Mouse (Mus musculus) gastrocnemius, postnatal 10 days (tissue): ENCODE data around the gene Litaf. TPM values are rescaled to one million over a fixed set of nuclear protein-coding genes. Genes with fewer than 3 reads are reported as not detected.

ENCODE experiments used
- DNase-seq: peaks from one replicate; pipeline ENCODE4 v3.0.0; 2021; ENCODE audit warnings: mixed read lengths
- long read RNA-seq, 2 experiments: library from polyadenylated mRNA; stranded (forward); transcript quantifications; one replicate each; pipeline ENCODE4 v2.0.0; 2021
- total RNA-seq, 2 experiments: library from RNA; stranded (reverse); gene quantifications; 2 replicates each; pipeline ENCODE4 v1.2.3; 2021

Litaf gene
- total RNA-seq, result 10 to 100 TPM; 25.5 to 25.7 TPM
- long read RNA-seq, experiment 1, transcript Litaf-201 (4 exons, 2,235 nt), result major isoform, 35 of 42 reads
- long read RNA-seq, experiment 1, partial matches to known transcripts, result 3 of 42 reads
- long read RNA-seq, experiment 1, other reads (novel, unspliced or antisense), result 4 of 42 reads
- long read RNA-seq, experiment 2, transcript Litaf-201 (4 exons, 2,235 nt), result major isoform, 21 of 23 reads
- long read RNA-seq, experiment 2, partial matches to known transcripts, result 2 of 23 reads
- long read RNA-seq, experiment 2, other reads (novel, unspliced or antisense), result 0 of 23 reads

DNA sequence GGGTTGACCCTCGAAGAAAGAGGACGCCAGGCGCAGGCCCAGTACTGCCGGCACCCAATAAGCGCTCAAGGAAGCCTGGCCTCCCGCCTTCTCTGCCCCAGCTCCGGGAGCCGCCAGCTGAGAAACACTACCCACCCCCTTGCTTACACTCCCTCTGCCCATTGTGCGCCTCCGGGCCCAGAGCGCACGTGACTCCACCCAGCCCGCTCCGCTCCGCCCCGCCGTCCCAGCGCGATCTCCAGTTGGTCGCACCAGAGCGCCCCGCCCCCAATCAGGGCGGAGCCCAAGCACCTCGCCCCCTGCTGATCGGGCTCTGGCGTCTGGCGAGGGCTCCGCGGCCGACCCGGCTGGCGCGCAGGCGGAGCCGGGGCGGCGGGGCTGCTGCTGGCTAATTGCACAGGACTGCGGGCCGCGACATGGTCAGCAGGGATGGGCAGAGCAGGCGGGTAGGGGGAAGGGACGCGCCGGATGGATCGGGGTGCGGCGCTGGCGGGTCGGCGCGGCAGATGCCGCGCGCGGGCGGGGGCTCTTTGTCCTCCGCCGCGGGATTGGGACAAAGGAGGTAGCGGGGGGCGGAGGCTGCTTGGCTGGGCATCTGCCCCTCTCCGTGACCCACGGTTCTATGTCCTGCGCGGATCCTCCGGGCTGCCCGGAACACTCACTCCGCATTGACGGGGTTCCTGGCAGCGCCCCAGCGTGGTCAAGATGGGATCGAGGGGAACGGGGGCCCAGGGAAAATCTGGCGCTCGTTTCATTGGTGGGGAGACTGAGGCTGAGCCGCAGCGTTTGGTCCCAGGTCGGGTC is at the start of gene Litaf:
Gene Litaf, minus strand, starts transcription at position 129 of the 804 bp plus-strand sequence.
- peak; percentile 97 for DNase-seq

DNA sequence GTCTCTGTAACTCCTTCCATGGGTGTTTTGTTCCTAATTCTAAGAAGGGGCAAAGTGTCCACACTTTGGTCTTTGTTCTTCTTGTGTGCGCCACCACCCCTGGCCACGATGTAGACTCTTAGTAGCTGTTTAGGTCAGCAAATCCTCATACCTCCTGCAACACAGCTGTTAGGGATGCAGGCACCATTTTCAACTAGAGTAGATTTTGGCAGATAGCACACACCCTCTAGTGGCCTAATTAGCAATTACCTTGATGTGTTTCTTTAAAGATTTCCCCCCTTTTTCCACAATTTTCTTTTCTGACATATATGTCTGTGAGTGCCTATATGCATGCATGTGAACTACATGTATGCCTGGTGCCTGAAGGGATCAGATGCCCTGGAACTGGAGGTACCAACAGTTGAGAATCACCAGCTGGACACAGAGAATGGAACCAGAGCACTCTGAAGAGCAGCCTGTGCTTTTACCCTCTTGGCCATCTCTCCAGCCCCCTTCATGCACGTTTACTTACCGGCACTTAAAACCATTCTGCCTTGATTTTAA is 43.3 kb upstream of the Litaf start:
- no peak for DNase-seq

DNA sequence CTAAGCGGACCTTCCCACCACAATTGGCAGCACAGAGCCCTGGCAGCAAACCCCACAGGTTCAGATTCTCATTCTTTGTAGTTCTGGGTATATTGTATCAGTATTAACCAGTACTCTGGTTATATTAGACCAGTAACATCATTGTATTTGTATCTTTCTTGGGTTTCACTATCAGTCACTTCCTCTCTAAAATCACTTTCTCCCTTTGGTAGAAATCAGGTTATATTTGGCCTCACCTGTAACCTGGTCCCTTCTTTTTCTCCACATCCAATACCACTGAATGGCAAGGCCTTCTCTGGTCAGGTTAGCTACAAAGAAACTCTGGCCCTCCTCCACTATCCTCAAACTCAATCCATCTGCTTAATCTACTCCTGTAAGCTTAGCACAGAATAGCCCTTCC is 38.9 kb upstream of the Litaf start:
- no peak for DNase-seq

DNA sequence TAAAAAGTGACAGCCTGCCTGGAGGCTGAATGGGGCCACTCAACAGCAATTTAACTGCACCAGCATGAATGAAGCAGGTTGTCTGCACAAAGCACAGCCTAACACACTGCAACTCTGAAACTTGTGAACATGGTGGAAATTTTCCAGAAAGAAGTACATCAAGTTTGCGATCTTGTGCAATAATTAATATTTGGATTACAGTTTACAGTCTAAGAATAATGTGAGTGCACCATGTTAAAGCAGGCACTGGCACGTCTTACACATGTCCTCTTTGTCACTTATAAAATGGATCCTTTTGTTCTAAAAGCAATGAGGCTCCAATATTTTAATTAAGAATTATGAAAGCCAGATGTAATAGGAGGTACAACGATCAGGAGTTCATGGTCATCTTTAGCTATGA is 31.3 kb upstream of the Litaf start:
- DNase-seq, result no peak

DNA sequence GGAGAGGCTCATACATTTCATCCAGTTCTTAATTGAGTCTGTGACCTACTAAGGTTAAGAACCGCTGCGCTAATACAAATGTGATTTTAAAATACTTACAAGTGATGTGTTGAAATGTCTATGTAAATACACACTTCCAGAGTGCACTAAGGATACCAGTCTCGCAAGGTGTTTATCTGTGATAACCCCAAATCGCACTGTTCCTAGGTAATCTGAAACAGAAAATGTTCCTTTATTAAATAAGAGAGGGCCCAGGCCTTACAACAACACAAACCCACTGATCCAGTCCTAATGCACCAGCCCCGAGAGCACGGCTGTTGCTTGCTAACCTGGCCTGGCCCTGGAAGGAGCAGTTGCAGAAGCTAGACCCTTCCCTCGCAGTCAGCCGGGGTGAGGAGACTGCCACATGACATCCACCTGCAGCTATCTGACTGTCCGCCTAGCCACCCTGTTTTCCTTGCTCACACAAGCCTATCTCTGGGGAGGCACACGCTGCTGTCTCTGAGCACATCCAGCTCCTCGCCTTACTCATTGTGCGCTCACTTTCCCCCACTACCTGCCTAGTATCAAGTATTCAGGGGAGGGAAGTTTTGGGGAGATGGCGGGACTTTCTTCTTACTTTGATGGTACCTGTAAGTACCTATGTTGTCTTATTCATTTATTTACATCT is 27.9 kb upstream of the Litaf start:
- no peak for DNase-seq

DNA sequence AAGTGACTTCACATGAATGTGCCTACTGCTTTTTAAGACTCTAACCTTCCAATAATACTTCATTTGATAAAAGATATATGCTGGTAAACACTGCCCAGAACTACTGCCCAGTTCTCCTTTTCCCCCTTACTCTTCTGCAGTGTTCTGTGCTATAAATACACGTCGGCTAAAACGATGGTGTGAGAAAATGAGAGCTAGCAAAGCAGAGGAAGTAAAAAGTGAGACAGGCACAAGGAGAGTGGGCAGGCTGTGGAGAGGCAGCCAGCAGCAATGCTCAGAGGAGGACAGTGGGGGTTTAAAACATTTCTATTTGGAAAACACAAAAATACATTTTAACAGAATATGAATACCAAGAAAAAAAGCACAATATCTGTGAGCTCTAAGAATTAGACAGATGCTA is 26.6 kb upstream of the Litaf start:
- no peak for DNase-seq

DNA sequence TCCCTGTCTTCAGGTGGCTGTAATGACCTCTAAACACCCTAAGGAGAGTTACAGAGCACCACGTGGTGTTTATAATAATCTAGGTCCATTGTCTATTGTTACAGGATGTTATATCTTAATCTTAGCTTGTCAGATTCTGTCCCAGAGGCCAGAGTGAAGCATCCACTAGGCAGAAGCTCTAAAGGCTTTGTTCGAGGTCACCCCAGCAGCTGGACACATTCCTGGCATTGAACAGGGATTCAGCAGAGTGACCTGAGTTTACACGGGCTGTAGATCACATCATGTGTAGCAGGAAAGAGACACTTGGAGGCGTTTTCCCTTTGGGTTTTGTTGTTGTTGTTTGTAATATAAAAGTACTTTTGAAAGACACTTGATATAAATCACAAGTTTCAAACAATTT is 26.1 kb upstream of the Litaf start:
- no peak for DNase-seq

DNA sequence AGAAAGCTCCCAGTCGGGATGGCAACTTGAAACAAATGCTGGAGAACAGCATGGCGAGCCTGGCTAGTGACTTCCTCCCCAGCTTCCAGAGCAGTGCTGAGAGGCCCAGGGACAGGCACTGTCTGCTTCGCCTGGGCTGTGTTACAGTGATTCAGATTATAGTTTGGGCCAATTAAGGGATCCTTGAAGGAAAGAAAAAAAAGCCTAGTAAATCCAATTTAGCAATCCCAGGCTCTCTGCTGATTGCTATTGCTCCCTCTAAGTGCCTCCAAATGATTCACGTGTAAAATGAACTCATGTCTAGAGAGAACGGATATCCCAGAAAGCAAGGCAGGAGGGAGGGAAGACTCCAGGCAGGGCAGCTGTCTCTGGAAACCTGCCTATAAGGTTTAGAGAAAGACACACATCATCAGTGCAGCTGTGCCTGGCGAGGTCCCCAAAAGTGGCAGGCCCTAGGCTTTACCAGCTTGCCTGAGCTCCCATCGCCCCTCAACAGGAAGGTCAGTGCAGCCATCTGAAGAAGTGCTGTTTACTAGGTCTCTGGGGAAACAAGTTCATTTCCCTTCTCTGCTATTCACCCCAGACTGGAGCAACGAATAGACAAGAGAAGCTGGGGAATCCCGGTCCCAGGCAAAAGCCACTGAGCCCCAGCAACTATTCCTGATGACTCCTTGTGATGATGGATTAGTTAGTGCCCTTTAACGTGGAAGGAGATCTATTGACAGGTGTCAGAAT is 25.0 kb upstream of the Litaf start:
- no peak for DNase-seq

DNA sequence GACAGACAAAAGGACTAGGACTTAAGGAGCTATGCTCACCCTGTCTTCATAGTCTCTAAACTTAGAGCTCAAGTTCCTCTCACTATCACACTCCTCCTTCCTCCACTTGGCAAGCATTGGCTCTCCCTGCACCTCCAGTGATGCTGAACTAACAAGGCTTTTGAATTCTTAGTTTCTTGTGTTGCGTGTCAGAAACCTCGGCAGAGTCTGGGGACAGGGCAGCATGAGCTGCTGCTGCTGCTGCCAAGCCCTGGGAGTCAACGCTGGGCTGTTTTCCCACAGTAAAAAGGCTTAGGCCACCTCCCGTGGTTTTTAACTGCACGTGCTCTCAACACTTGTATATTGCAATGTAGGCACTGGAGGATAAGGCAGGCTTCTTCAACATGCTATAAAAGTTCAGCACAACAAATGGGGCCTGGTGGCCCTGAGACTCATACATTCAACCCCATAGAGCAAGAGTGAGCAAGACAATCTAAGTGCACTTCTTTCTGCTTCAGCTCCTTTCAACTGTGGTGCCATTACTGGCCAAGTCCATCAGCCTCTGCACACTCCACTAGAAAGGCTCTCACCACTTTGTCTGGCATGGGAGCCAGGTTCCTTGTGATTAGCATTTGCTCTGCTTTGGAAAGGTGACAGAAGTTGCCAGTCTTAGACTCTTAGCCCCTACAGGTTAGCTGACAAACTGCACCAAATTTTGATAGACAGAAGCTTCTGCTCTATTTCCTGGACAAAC is 21.1 kb upstream of the Litaf start:
- DNase-seq, result no peak

DNA sequence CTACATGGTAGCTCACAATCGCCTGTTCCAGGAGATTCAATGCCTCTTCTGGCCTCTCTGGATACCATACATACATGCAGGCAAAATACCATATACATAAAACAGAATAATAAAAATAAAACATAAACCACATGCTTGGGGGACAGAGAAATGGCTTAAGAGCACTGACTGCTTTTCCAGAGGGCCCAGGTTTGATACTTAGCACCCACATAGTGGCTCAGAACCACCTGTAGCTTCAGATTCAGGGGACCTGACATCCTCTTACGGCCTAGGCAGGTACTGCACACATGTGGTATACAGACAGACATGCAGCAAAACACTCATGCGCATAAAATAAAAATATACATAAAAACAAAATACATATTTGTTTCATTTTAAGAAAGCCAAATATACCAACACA is 20.3 kb upstream of the Litaf start:
- no peak for DNase-seq

DNA sequence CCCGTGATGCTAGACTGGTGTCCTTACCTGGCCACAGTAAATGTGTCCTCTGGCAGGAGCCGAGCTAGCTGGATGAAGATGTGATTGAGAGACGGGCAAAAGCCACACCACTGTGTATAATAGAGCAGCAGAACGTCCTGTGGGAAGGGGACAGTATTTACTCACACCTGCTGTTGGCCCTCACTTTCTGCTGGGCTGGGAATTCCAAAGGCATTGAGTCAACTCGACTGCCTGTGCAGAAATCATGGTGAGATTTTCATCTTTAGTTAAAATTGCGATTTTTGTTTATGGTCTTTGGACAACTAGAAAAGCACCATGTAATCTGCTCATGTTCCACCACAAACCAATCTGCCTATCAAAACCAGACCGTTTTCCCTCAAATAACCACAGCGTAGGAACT is 18.2 kb upstream of the Litaf start:
- DNase-seq, result no peak

DNA sequence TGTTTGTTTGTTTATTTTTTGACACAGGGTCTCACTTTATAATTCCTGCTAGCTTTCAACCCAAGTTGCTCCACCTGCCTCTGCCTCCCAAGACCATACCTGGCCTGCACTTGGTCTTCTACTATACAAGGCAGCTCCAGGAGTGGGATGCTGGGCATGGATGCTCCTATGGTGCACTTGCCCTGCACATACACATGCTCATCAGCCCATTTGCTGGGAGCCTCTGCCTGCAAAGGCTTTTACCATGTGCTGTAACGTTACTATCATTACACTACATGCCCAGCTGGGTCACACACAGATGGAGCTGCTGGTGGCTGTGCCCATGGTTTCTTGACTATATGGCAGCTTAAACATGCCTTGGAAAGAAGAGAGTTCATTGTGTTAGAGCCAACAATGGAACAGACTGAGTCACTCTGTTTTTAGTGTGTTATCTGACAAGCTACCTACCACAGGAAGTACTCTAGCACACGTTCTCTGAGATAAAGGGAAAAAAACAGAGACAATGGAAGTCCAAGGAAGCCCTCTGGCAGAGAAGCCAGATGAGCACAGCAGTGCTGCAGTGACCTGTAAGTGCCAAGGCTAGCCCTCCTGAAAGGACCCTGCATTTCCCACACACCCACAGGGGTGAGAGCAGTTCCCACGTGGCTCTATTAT is 12.4 kb upstream of the Litaf start:
- DNase-seq, result no peak

DNA sequence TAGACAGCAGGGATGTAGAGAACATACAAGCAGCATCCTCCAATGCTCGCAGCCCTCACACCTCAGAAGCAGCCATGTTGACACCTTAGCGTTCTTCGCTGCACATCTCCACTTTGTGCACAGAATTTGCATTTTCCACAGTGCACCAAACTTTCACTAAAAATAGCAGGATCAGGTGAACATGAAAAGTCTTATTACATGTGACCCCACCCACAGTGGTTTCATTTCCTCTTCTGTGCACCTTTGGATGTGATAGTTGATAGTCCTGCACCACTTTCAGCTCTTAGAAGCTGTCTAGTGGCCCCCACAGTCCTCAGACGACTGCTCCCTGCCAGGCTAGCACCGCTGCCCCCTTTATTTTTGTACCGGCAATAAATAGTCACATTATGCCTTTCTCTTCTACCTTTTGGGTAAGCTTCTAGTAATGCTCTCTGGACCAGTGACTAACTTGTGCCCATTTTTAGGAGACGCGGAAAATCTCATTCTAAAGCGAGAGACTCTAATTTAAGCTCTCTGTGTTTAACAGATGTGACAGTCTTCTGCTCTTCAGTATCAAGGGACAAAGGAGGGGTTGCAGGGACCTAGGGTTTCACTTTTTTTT is 11.7 kb upstream of the Litaf start:
- no peak for DNase-seq

DNA sequence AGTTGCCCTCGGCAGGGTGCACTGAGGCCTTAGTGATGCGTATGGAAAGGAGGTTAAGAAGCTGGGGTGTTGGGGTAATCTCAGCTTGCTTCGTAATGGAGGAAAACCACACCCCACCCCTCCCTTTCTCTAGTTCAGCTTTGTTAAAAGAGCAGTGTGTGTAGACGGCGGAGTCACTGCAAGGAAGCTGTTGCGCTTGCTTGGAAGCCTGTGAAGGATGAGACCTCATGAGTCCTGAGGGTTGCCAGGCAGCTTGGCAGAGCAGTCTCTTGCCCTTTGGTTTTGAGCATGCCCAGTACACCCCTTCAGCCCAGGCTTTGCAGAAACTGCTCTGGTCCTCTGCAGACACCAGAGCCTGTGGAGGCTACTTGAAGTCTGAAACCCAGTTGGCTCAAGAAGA is 7.1 kb upstream of the Litaf start:
- DNase-seq, result no peak

DNA sequence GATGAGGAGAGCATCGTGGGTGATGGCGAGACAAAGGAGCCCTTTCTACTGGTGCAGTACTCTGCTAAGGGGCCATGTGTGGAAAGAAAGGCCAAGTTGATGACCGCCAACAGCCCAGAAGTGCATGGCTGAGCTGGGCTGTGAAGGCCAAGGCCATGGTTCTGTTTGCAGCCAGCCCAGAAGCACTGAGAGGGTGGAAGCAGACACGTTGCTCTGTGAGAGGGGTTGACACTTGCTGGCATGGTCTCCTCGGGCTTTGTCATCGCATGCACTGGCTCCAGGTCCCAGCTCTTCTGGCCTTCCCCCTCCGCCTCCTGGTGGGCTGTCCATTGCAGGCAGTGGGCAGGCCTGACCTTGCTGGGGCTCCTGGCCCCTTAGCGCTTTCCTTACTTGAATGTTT is 6.5 kb upstream of the Litaf start:
- DNase-seq, result no peak

DNA sequence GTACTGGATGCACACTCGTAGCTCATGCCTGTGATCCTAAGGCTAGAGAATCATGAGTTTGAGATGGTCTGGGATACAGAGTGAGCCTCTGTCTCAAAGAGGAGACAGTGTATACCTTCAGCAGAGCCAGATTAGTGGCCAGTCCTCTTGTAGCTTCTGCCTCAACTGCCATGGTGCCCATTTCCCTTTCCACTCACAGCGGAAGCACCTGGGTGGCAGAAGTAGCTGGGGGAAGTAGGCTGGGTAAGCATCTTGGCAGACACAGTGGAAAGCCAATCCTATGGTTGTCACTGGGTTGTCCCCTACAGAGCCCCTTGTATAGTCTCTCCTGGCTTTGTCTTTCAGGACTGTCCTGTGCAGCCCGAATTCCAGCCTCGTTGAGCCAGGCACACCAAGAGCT is 5.9 kb upstream of the Litaf start:
- DNase-seq, result no peak

DNA sequence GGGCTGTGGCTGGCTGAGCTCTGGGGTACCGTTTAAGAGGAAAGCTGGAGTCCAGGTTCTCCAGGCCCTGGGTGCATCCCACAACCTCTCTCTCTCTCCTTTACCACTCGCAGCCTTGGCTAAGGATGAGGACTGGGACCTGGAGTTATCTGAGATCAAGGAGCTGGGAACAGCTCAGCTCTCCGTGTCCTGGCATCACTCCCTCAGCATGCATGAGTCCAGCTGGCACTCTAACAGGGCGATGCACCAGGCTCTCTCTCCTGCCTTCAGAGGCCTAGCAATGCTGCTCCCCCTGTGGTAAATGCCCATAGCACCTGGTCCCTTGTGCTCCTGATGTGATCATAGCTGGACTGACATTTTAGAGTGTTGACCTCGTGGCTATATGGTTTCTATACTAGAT is 5.2 kb upstream of the Litaf start:
- DNase-seq, result peak; percentile 62

DNA sequence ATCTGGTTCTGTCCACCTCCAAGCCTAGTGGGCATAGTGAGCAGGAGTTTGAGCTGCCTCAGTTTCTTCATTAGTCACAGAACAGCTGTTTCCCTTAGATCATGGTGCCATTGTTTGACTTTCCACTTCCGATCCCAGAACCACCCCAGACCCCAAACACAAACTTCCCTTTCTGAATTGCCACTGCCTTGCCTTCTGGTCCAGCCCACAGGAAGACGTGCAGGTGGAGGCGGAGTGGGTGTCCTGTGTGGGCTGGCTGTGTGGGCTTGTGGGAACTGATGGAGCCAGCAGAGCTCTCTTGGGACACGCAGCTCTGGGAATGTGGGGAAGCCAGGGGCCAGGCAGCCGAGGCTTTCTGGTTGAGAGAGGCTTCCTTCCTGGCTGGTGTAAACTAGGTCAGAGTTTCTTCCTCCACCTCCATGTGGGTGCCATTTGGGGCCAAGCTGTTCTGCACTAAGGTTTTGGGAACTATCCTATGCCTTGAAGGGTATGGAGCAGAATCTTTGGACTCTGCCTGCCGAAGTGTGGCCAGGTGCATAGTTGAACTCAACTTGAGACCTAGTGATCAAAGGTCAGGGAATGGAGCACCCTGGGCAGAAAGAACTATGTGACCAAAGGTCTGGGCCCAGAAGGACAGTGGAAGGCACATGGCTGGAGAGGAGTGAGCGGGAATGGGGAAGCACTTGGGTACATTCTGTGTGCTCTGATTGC is 3.9 kb upstream of the Litaf start:
- no peak for DNase-seq

DNA sequence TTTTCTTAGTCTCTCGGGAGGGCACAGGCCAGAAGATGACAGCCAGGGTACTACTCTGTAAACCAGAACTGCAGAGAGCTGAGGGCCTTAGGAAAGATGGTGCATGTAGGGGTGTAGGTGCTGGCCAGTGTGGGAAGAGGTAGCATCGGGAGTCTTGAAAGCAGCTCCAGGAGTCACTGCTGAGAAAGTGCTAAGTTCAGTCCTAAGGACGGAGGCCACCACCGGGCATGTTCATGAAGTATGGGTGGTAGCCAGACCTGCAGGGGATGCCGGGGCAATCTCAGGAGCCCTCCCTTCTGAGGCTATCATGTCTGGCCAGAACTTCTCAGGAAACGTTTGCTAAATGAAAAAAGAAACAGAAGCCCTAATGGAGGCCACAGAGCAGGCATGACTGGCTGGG is 3.3 kb upstream of the Litaf start:
- no peak for DNase-seq

DNA sequence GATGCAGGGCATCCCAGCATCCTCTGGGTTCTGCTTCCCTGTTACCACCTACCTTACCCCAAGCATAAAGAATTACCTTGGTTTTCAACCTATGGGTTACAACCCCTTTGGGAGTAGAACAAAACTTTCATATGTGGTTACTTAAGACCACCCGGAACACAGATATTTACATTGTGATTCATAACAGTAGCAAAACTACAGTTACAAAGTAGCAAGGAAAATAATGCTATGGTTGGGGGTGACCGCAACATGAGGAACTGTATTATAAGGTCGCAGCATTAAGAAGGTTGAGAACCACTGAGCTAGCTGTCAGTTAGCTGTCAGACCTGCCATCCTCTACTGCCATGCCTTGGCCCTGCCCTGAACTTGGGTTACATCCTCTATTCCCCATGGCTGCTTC is 2.7 kb upstream of the Litaf start:
- DNase-seq, result no peak
